8 mouse cellular contexts compared by ENCODE assay signal in genomic region chr13:23570261-23571021, GRCm38 (mm10). TPM values are rescaled to one million over a fixed set of nuclear protein-coding genes. Genes with fewer than 3 reads are reported as not detected.
A peak's percentile ranks its signal among the peaks of the same experiment; 100 is the strongest.
DNase-seq lines count a peak whose midpoint lies in the region; ATAC-seq and TF ChIP-seq lines count a peak whose summit lies in the region.
"Not testable (repeated sequence)": the region's sequence is repeated elsewhere in the genome, so short reads cannot be mapped to it uniquely, and the experiment has no call there.

No protein-coding gene starts in this region.

- not testable (repeated sequence) for H3K9me3 ChIP-seq in embryonic facial prominence, embryonic 15.5 days (replicated peaks); heart, embryonic 12.5 days (replicated peaks); intestine, embryonic 14.5 days (ENCODE audit: control insufficient read depth, low read length); limb, embryonic 15.5 days; midbrain, embryonic 11.5 days (ENCODE audit: control insufficient read depth, low read length)

- not testable (repeated sequence) for H3K4me1 ChIP-seq in bone marrow, adult 2 months (ENCODE audit: control insufficient read depth, insufficient read depth, low read length); heart, embryonic 12.5 days (replicated peaks); intestine, embryonic 14.5 days (replicated peaks; ENCODE audit: control insufficient read depth, insufficient read depth, low read length); midbrain, embryonic 11.5 days (ENCODE audit: control insufficient read depth, insufficient read depth, low read length)
- H3K4me1 ChIP-seq in embryonic facial prominence, embryonic 15.5 days = peaks cover 17% of the 10 kb centered on the region
- peaks cover 16% of the 10 kb centered on the region for H3K4me1 ChIP-seq in limb, embryonic 15.5 days

- H3K4me2 ChIP-seq in embryonic facial prominence, embryonic 15.5 days (replicated peaks) = peak overlapping the region; percentile 59
- H3K4me2 ChIP-seq in heart, embryonic 12.5 days = peak overlapping the region; percentile 70
- peak overlapping the region; percentile 51 for H3K4me2 ChIP-seq in intestine, embryonic 14.5 days (ENCODE audit: low read length)
- H3K4me2 ChIP-seq in limb, embryonic 15.5 days = peak overlapping the region; percentile 53
- peak overlapping the region; percentile 42 for H3K4me2 ChIP-seq in midbrain, embryonic 11.5 days

- not testable (repeated sequence) for TF ChIP-seq CTCF in bone marrow, adult 2 months (IDR thresholded peaks at IDR 0.05; ENCODE audit: control insufficient read depth, insufficient read depth, low read length)

- H3K27ac ChIP-seq in bone marrow, adult 2 months (ENCODE audit: control insufficient read depth, insufficient read depth, low read depth, low read length, poor library complexity) = peak overlapping the region; percentile 99
- peak overlapping the region; percentile 96 for H3K27ac ChIP-seq in embryonic facial prominence, embryonic 15.5 days (replicated peaks)
- peak overlapping the region; percentile 97 for H3K27ac ChIP-seq in heart, embryonic 12.5 days (ENCODE audit: poor library complexity, severe bottlenecking)
- H3K27ac ChIP-seq in intestine, embryonic 14.5 days (ENCODE audit: low read depth) = peak overlapping the region; percentile 98
- H3K27ac ChIP-seq in limb, embryonic 15.5 days = peak overlapping the region; percentile 94
- H3K27ac ChIP-seq in midbrain, embryonic 11.5 days (ENCODE audit: low read depth, low read length) = peak overlapping the region; percentile 93

- not testable (repeated sequence) for H3K27me3 ChIP-seq in embryonic facial prominence, embryonic 15.5 days; heart, embryonic 12.5 days (replicated peaks); intestine, embryonic 14.5 days (replicated peaks; ENCODE audit: control insufficient read depth, insufficient read depth, low read length); limb, embryonic 15.5 days; midbrain, embryonic 11.5 days (ENCODE audit: control insufficient read depth, insufficient read depth, low read length)

- H3K9ac ChIP-seq in embryonic facial prominence, embryonic 15.5 days = peak overlapping the region; percentile 26; the same call in 1 of the 2 replicates
- peak overlapping the region; percentile 67; the same call in 1 of the 2 replicates for H3K9ac ChIP-seq in heart, embryonic 12.5 days
- H3K9ac ChIP-seq in intestine, embryonic 14.5 days (ENCODE audit: low read length) = peak overlapping the region; percentile 59
- H3K9ac ChIP-seq in limb, embryonic 15.5 days = 0 out of 2 replicates have a peak overlapping the region, but pooled peaks have one; percentile 35
- H3K9ac ChIP-seq in midbrain, embryonic 11.5 days (ENCODE audit: low read length) = peak overlapping the region; percentile 57; the same call in 1 of the 2 replicates

- peak overlapping the region; percentile 43 for H3K4me3 ChIP-seq in bone marrow, adult 2 months (replicated peaks; ENCODE audit: control insufficient read depth, low read depth, low read length)
- H3K4me3 ChIP-seq in embryonic facial prominence, embryonic 15.5 days (replicated peaks) = peak overlapping the region; percentile 49
- H3K4me3 ChIP-seq in heart, embryonic 12.5 days = peak overlapping the region; percentile 60
- H3K4me3 ChIP-seq in intestine, embryonic 14.5 days (ENCODE audit: low read depth, low read length) = peak overlapping the region; percentile 59
- peak overlapping the region; percentile 43 for H3K4me3 ChIP-seq in limb, embryonic 15.5 days
- peak overlapping the region; percentile 43 for H3K4me3 ChIP-seq in midbrain, embryonic 11.5 days (ENCODE audit: low read depth, low read length)

- not testable (repeated sequence) for TF ChIP-seq POLR2A in bone marrow, adult 2 months (IDR thresholded peaks at IDR 0.05; ENCODE audit: borderline replicate concordance, control insufficient read depth, low read depth, low read length)

- WGBS in bone marrow, adult 2 months = 2% methylated on average over 27 of the region's 41 CpGs
- WGBS in embryonic facial prominence, embryonic 15.5 days = under 1% methylated on average over 25 of the region's 41 CpGs
- 3% methylated on average over 23 of the region's 41 CpGs for WGBS in heart, embryonic 12.5 days
- 4% methylated on average over 20 of the region's 41 CpGs for WGBS in intestine, embryonic 14.5 days
- under 1% methylated on average over 23 of the region's 41 CpGs for whole genome bisulfite sequencing in limb, embryonic 15.5 days
- WGBS in midbrain, embryonic 11.5 days = 4% methylated on average over 19 of the region's 41 CpGs

- H3K36me3 ChIP-seq in embryonic facial prominence, embryonic 15.5 days; heart, embryonic 12.5 days; intestine, embryonic 14.5 days (ENCODE audit: control insufficient read depth, insufficient read depth, low read length); limb, embryonic 15.5 days; midbrain, embryonic 11.5 days (ENCODE audit: control insufficient read depth, insufficient read depth, low read length): not testable (repeated sequence)

- peak; percentile 68 for DNase-seq in A20 (ENCODE audit: low read depth, low spot score)
- DNase-seq in intestine, embryonic 14.5 days (ENCODE audit: low spot score) = not testable (repeated sequence)
- DNase-seq in midbrain, embryonic 11.5 days (ENCODE audit: low spot score, missing footprints) = peak; percentile 94
- peak; percentile 36 for DNase-seq in retina, postnatal 1 day

- ATAC-seq in embryonic facial prominence, embryonic 15.5 days (ENCODE audit: insufficient number of reproducible peaks, low FRiP score, low TSS enrichment, low read depth) = peak; percentile 5; the same call in 1 of the 2 replicates
- not testable (repeated sequence) for ATAC-seq in heart, embryonic 12.5 days (ENCODE audit: insufficient number of reproducible peaks, low FRiP score); intestine, embryonic 14.5 days (replicated peaks; ENCODE audit: low FRiP score, low TSS enrichment, low read depth); limb, embryonic 15.5 days (ENCODE audit: insufficient number of reproducible peaks, low FRiP score, low TSS enrichment, low read depth); midbrain, embryonic 11.5 days (ENCODE audit: low FRiP score)

RNA-seq across cellular contexts. Expression of gene Hist1h2ae, which starts 0.6 kb away (rescaled TPM):
- 12.5 and 23.9 TPM in 2 replicates for polyA plus RNA-seq in bone marrow, adult 2 months (2011; ENCODE audit: insufficient read depth, insufficient read length, low replicate concordance, missing spikeins)
- polyA plus RNA-seq in embryonic facial prominence, embryonic 15.5 days (2015; fragmentation: Nextera tagmentation; extraction: Ambion mirVana) = 53.3 and 77.8 TPM in 2 replicates
- polyA plus RNA-seq in heart, embryonic 12.5 days (2016; fragmentation: Nextera tagmentation; extraction: Ambion mirVana) = 40.3 and 45.8 TPM in 2 replicates
- polyA plus RNA-seq in intestine, embryonic 14.5 days (2014; fragmentation: Nextera tagmentation; extraction: Ambion mirVana) = 106 and 114 TPM in 2 replicates
- 68.7 and 88.5 TPM in 2 replicates for polyA plus RNA-seq in limb, embryonic 15.5 days (2015; fragmentation: Nextera tagmentation; extraction: Ambion mirVana)
- 69.8 and 76.3 TPM in 2 replicates for polyA plus RNA-seq in midbrain, embryonic 11.5 days (2014; fragmentation: Nextera tagmentation; extraction: Ambion mirVana)

RNA-seq across cellular contexts. Expression of gene Hist1h2bg, which starts 0.8 kb away (rescaled TPM):
- 65.5 and 109 TPM in 2 replicates for polyA plus RNA-seq in bone marrow, adult 2 months (2011; ENCODE audit: insufficient read depth, insufficient read length, low replicate concordance, missing spikeins)
- 6.5 and 8.3 TPM in 2 replicates for polyA plus RNA-seq in embryonic facial prominence, embryonic 15.5 days (2015; fragmentation: Nextera tagmentation; extraction: Ambion mirVana)
- 4.5 and 4.8 TPM in 2 replicates for polyA plus RNA-seq in heart, embryonic 12.5 days (2016; fragmentation: Nextera tagmentation; extraction: Ambion mirVana)
- polyA plus RNA-seq in intestine, embryonic 14.5 days (2014; fragmentation: Nextera tagmentation; extraction: Ambion mirVana) = 6.1 and 7.6 TPM in 2 replicates
- 5.5 and 6.0 TPM in 2 replicates for polyA plus RNA-seq in limb, embryonic 15.5 days (2015; fragmentation: Nextera tagmentation; extraction: Ambion mirVana)
- polyA plus RNA-seq in midbrain, embryonic 11.5 days (2014; fragmentation: Nextera tagmentation; extraction: Ambion mirVana) = 3.9 and 6.2 TPM in 2 replicates

RNA-seq across cellular contexts. Expression of gene Hist1h2bf, which starts 3.6 kb away (rescaled TPM):
- 32.4 and 40.5 TPM in 2 replicates for polyA plus RNA-seq in bone marrow, adult 2 months (2011; ENCODE audit: insufficient read depth, insufficient read length, low replicate concordance, missing spikeins)
- polyA plus RNA-seq in embryonic facial prominence, embryonic 15.5 days (2015; fragmentation: Nextera tagmentation; extraction: Ambion mirVana) = 2.8 and 3.7 TPM in 2 replicates
- polyA plus RNA-seq in heart, embryonic 12.5 days (2016; fragmentation: Nextera tagmentation; extraction: Ambion mirVana) = 1.5 and 2.0 TPM in 2 replicates
- polyA plus RNA-seq in intestine, embryonic 14.5 days (2014; fragmentation: Nextera tagmentation; extraction: Ambion mirVana) = 7.0 and 7.1 TPM in 2 replicates
- polyA plus RNA-seq in limb, embryonic 15.5 days (2015; fragmentation: Nextera tagmentation; extraction: Ambion mirVana) = 2.9 and 5.8 TPM in 2 replicates
- polyA plus RNA-seq in midbrain, embryonic 11.5 days (2014; fragmentation: Nextera tagmentation; extraction: Ambion mirVana) = 2.6 and 4.9 TPM in 2 replicates

RNA-seq across cellular contexts. Expression of gene Hist1h2ad, which starts 3.7 kb away (rescaled TPM):
- 2.6 and 4.3 TPM in 2 replicates for polyA plus RNA-seq in bone marrow, adult 2 months (2011; ENCODE audit: insufficient read depth, insufficient read length, low replicate concordance, missing spikeins)
- 1.8 and 3.9 TPM in 2 replicates for polyA plus RNA-seq in embryonic facial prominence, embryonic 15.5 days (2015; fragmentation: Nextera tagmentation; extraction: Ambion mirVana)
- 1.1 and 2.3 TPM in 2 replicates for polyA plus RNA-seq in heart, embryonic 12.5 days (2016; fragmentation: Nextera tagmentation; extraction: Ambion mirVana)
- 2.2 and 4.2 TPM in 2 replicates for polyA plus RNA-seq in intestine, embryonic 14.5 days (2014; fragmentation: Nextera tagmentation; extraction: Ambion mirVana)
- 0.89 and 2.3 TPM in 2 replicates for polyA plus RNA-seq in limb, embryonic 15.5 days (2015; fragmentation: Nextera tagmentation; extraction: Ambion mirVana)
- polyA plus RNA-seq in midbrain, embryonic 11.5 days (2014; fragmentation: Nextera tagmentation; extraction: Ambion mirVana) = 1.9 and 2.2 TPM in 2 replicates

RNA-seq across cellular contexts. Expression of gene Hist1h3d, which starts 5.1 kb away (rescaled TPM):
- 7.1 and 11.3 TPM in 2 replicates for polyA plus RNA-seq in bone marrow, adult 2 months (2011; ENCODE audit: insufficient read depth, insufficient read length, low replicate concordance, missing spikeins)
- polyA plus RNA-seq in embryonic facial prominence, embryonic 15.5 days (2015; fragmentation: Nextera tagmentation; extraction: Ambion mirVana) = 5.0 and 6.0 TPM in 2 replicates
- polyA plus RNA-seq in heart, embryonic 12.5 days (2016; fragmentation: Nextera tagmentation; extraction: Ambion mirVana) = 1.4 and 1.6 TPM in 2 replicates
- 9.6 and 12.5 TPM in 2 replicates for polyA plus RNA-seq in intestine, embryonic 14.5 days (2014; fragmentation: Nextera tagmentation; extraction: Ambion mirVana)
- polyA plus RNA-seq in limb, embryonic 15.5 days (2015; fragmentation: Nextera tagmentation; extraction: Ambion mirVana) = 5.8 and 6.5 TPM in 2 replicates
- 7.4 and 9.8 TPM in 2 replicates for polyA plus RNA-seq in midbrain, embryonic 11.5 days (2014; fragmentation: Nextera tagmentation; extraction: Ambion mirVana)
